Mouse (Mus musculus) T-helper 17 cell (primary cell): ENCODE results near the gene Mlh1.

Experiments used
- in situ Hi-C, 2 experiments: fragments of 300-600 bp; cut with MboI, MseI; formaldehyde crosslinking; loops; 1 replicate in 1 of 2; 2 replicates in 1 of 2; pipeline ENCODE4 v1.15.1; 2025; ENCODE audit warnings: high pct_unique_total_duplicates in 2 of 2

The Mlh1 gene

DNA sequence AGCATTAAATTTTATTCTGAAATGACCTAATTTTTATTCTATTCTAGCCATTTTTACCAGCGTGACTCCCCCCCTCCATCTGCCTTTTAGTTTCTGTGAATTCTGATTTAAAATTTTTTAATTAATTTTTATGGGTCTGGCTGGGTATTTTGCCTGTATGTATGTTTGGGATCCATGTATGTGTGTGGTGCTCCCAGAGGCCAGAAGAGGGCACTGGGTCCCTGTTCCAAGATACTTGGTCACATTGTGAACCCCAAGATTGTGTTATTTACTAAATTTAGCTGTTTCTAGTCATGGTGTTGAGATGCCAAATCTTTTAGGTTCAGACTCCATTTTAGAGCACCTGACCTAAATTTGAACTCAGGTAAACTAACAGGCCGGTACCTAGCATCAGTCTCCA, 14.9 kb upstream of the Mlh1 start:
- in situ Hi-C loops, result no loop called here

- in situ Hi-C loops, result no loop called here
Measured at GRCm38 (mm10) chr9:111285676-111286075, 14.1 kb upstream of the Mlh1 start.

DNA sequence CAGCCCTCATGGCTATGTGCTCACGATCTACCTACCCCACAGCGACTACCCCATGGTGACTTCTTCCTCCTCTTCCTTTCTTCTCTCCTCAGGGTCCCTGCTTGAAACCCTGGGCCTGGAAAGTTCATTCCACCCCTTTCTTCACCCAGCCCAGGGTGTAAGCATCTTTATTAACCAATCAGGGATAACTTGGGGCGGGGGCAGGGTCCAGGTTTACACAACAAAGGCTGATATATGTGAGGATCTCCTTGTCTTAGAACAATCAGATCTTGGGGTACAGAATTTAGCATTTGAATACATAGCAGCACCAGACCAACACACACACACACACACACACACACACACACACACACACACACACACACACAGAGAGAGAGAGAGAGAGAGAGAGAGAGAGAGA, 13.5 kb upstream of the Mlh1 start:
- in situ Hi-C loops, result no loop called here

DNA sequence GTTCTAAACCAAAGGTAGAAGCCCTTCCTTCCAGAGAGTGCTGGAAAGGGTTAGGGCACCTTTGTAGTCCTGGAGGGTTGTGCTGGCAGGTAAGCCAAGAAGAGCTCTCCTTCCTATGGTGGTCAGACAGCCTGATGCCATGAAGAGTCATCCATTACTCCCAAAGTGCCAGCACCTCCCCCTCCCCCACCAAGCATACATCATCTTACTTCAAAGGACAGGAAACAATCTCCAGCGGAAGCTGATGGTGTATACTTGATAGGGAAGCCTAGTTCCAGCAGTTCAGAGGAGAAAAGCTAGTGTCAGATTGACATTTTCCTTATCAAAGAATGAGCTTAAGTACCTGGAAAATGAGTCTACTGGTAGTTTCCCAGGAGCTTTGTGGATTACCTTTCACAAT, 3.6 kb upstream of the Mlh1 start:
- in situ Hi-C loops, result no loop called here

DNA sequence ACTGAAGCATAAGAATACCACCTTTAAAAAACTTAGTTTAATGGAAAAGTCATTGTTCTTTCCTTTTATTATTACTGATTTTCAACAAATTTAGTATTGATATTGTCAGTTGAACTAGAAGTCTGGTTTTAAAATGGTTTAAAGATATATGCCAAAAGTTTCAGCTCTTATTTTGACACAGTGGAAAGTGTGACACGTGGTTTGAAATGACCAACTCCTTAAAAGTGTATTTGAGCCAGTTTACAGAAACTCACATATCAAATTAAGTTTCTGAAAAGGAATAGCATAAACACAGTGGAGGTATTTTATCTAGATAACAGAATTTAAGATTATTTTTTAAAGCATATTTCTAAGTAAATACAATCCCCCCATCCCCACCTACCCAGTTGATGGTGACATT, 2.4 kb upstream of the Mlh1 start:
- in situ Hi-C loops, result no loop called here

DNA sequence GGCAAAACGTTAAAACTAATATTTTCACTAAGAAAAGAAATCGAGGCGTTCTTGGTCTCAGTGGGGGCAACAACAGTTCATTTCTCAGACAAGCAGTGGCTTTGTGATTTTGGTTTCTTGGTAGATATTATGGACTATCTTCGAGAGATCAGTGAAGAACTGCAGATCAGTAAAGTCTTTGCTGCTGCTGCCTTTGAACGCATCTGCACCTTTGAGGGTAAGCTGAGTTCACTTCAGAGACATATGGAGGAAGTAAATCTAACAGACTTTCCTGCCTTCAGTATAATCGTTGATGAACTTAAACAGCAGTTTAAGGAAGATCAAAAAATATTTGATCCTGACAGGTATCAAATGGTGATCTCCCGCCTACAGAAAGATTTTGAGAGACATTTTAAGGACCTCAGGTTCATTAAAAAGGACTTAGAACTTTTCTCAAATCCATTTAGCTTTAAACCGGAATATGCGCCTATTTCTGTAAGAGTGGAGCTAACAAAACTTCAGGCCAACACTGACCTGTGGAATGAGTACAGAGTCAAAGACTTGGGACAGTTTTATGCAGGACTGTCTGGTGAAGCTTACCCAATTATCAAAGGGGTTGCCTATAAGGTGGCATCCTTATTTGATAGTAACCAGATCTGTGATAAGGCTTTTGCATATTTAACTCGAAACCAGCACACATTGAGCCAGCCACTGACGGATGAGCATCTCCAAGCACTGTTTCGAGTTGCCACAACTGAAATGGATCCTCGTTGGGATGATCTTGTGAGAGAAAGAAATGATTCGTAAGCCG, 1.6 kb upstream of the Mlh1 start:
- in situ Hi-C loops, result no loop called here

DNA sequence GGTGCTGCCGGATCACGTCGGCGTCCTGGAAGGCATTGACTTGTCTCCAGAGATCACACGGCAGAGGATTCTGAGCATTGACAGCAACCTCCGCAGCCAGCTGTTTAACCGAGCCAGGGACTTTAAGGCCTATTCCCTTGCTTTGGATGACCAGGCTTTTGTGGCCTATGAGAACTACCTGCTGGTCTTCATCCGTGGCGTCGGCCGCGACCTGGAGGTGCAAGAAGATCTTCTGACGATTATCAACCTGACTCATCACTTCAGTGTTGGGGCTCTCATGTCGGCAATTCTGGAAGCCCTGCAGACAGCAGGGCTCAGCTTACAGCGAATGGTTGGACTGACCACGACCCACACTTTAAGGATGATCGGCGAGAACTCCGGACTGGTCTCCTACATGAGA, 765 bp upstream of the Mlh1 start:
- in situ Hi-C loops, result no loop called here

DNA sequence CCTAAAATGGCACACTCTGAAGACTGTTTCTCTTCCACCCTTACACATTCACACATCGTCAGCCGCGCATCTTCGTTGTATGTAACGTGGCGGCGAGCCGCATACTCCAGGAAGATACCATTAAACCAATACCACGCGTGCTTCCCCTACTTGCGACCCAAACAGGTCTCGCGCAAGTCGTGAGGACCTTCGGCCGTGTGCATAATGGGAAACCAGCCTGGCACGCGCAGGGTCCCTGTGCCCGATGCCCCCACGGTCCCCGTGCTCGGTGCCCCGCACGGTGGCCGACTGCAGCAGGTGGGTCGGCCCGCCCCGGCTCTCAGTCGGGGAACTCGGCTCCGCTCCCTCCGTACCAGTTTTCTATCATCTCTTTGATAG, 546 bp downstream of the Mlh1 start:
- in situ Hi-C loops, result no loop called here

DNA sequence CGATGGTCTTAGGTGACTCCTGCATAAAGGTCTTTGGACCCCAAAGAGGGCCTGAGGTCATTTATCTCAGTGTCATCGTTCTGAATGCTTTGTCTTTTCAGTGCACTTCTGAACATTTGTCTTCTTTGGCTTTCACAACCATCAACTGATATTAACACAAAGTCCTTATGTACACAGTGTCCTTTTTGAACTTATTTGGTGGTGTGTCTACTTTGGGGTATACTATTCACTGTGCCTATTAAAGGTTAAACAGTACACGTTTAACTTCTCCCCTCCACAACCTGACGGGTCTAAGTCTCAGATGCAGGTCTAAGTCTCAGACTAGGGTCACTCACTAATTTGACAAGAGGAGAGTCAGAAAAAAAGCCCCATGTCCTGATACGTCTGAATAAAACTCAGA, 985 bp downstream of the Mlh1 start:
- in situ Hi-C loops, result no loop called here

DNA sequence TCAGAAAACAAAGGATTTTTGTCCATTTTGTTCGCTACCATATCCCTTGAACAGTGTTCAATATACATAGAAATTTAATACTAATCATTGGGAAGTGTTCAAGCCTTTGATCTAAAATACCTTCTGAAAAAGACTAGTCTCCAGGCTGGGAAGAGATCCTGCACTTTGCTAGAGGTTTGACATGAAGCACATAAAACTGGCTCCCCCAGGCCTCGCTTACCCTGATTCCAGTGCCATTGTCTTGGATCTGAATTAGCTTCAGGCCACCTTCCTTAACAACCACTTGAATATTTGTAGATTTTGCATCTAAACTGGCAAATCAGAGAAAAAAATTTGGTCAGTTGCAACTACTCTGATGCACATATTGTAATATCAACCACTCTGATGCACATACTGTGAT, 3.6 kb downstream of the Mlh1 start:
- in situ Hi-C loops, result no loop called here

- in situ Hi-C loops, result no loop called here
Measured at GRCm38 (mm10) chr9:111261356-111261755, 10.2 kb downstream of the Mlh1 start.

DNA sequence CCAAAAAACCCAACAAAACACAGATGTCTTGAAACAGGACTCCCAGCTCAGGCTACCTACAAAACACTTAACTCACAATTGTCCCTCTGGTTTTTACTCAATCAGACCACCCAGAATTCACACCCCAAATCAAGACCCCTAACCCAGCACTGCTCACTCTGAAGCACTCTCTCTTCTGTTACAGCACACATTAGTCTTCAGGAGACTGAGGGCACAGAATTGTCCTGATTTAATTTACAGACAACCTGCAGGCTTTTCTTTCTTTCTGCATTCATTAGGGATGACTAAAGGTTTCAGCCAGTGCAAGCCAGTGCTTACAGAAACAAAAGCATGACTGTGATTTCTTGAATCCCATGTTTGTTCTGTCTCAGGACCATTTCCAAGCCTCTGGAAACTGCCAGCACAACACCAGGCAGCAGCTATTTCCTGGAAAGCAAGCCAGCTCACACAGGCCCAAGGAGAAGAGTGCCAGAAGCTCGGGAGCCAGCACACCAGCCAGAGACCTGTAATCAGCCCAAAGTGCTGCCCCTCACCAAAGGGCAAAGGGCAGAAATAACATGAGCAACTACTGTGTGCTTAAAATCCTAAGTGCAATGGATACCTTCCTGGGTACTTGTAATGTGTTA, 11.1 kb downstream of the Mlh1 start:
- in situ Hi-C loops, result no loop called here

DNA sequence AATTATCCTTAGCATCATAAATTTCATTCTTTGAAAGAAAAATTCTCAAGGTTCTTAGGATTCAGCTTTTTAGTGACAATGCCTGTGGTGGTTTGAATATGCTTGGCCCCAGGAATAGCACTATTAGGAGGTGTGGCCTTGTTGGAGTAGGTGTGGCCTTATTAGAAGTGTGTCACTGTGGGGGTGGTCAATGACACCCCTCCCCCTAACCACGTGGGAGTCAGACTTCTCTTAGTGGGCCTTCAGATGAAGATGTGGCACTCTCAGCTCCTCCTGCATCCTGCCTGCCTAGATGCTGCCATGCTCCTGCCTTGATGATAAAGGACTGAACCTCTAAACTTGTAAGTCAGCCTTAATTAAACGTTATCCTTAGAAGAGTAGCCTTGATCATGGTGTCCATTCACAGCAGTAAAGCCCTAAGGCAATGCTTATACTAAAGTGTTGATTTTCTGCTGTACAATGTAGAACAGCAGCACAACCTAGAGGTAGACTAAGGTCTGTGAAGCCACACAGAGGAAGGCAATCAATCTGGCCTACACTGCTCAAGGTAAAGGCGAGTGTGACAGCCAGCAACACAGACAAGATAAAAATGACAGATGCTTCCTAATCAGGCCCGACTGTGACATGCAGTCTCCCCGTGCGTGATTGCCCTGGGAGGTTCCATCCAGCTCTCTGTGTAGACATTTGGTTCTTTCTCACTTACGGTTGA, 19.3 kb downstream of the Mlh1 start:
- in situ Hi-C loops, result no loop called here

DNA sequence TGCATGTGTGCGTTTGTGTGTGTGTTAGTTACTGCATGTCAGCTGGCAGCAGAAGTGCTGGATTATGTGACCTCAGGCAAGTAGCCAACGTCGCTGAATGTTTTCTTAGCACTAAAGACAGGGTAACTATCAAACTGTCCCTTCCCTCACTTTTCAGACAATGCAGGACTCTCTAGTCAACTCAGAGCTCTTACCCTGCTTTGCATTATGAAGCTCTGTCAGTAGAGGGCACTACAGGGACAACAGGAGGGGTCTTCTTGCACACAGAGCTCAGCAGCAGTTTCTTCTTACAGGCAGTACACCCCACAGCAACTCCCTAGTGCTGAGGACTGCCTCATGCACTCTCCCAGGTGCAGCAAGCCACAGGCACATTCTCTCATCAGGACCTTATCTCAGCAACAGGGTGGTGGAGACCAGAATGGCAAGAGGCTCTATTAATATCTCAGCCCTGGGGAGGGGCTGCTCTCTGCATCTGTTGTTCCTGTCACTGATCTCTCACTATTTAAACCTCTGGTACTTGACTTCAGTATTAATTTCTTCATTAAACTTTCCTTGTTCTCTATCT, 23.8 kb downstream of the Mlh1 start:
- in situ Hi-C loops, result no loop called here

- in situ Hi-C loops, result no loop called here
Measured at GRCm38 (mm10) chr9:111245546-111245945, 26.0 kb downstream of the Mlh1 start.

DNA sequence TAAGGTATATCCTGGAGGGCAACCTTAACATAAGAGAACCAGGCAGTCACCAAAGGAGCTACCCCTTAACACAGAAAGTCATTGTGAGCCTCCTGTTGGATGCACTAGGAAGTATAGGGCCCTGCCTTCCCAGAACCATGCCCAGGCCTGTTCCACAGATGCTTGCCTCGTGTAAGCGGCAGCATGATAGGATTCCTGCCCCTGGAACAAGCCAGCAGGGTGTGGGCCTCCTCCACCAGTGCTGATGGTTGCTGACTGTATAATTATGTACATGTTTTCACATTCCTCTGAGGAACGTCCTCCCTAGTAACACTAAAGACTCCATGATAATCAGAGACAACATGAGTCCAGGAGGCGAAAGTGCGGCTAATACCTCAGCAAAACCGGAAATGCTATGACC, 28.2 kb downstream of the Mlh1 start:
- in situ Hi-C loops, result no loop called here

DNA sequence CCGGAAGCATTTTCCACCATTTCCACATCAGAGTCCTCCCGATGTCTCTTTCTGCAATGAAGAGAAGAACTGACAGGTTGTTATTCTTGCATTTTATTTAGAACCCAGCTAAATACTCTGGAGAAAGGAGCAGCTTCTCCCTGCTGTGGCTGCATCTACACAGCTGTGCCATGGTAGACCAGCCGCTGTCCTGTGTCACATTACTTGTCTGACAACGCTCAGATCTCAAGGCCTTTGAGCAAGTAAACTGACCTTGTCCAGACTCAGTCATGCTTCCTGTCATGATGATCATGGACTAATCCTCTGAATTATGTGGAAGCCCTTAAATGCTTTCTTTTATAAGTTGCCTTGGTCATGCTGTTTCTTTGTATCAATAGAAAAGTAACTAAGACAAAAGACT, 31.8 kb downstream of the Mlh1 start:
- in situ Hi-C loops, result no loop called here

DNA sequence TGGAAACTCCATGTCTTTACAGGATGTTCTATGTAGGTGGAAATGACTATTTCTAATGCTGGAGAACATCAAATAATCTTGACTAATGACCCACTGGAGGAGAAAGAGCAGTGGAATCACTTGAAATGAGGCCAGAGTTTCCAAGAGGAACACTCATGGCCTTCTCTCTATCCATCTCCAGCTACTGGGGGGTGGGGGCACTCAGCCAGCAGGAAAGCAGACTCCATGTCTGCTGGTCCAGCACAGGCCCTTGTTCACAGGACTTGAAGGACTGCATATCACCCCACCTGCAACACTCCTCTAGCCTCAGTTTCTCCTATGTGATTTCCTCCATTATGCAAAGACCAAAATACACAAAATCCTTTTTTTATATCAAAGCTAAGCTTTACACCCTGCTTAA, 33.9 kb downstream of the Mlh1 start:
- in situ Hi-C loops, result no loop called here

GRCm38 (mm10) chr9:111234701-111235100, 36.9 kb downstream of the Mlh1 start:
- in situ Hi-C loops, result no loop called here

GRCm38 (mm10) chr9:111228446-111228845, 43.1 kb downstream of the Mlh1 start:
- in situ Hi-C loops, result no loop called here

GRCm38 (mm10) chr9:111223406-111223805, 48.2 kb downstream of the Mlh1 start:
- in situ Hi-C loops, result no loop called here

GRCm38 (mm10) chr9:111221580-111221979, 50.0 kb downstream of the Mlh1 start:
- in situ Hi-C loops, result no loop called here
